Mouse (Mus musculus): ENCODE results near the gene Fcgbp.
A peak's percentile ranks its signal among the peaks of the same experiment; 100 is the strongest.
"Not testable (repeated sequence)": the region's sequence is repeated elsewhere in the genome, so short reads cannot be mapped to it uniquely, and the experiment has no call there.

The Fcgbp gene

GRCm38 (mm10) chr7:28070531-28071298, at the start of gene Fcgbp:
Fcgbp (plus strand) TSS chr7:28071236.
- no peak for DNase-seq

- DNase-seq: no peak
Observed at GRCm38 (mm10) chr7:28044524-28044923, 26.5 kb upstream of the Fcgbp start.

- DNase-seq: peak; percentile 99
Observed at GRCm38 (mm10) chr7:28049476-28050409, 21.3 kb upstream of the Fcgbp start, which contains the start of gene Psmc4. Psmc4 (minus strand) TSS chr7:28050101.

GRCm38 (mm10) chr7:28050584-28050983, 20.5 kb upstream of the Fcgbp start:
- peak; percentile 28 for DNase-seq

GRCm38 (mm10) chr7:28053046-28053930, 17.7 kb upstream of the Fcgbp start:
- peak; percentile 68 for DNase-seq

- no peak for DNase-seq
Observed at GRCm38 (mm10) chr7:28059972-28060371, 11.1 kb upstream of the Fcgbp start.

GRCm38 (mm10) chr7:28068661-28069060, 2.4 kb upstream of the Fcgbp start:
- DNase-seq: no peak

- no peak for DNase-seq
Observed at GRCm38 (mm10) chr7:28069546-28070172, 1.4 kb upstream of the Fcgbp start.

DNA sequence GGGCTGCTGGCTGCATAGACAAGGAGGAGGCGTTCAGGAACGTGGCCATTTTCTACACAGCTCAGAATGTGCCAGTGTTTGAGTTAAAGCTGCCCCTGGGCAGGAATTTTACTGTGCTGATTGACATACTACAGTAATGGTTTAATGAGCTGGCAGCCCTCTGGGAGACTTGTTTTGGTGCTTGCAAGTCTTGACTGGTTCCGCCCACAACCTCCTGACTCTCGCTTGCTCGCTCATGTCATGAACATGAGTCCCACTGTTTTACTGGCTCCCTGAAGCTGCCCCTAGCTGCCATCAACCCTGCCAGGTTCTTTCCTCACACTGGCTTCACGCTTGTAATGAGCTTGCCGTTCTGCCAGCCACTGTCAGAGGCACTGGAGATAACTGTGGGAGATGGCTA, 13.2 kb downstream of the Fcgbp start:
- DNase-seq: no peak

DNA sequence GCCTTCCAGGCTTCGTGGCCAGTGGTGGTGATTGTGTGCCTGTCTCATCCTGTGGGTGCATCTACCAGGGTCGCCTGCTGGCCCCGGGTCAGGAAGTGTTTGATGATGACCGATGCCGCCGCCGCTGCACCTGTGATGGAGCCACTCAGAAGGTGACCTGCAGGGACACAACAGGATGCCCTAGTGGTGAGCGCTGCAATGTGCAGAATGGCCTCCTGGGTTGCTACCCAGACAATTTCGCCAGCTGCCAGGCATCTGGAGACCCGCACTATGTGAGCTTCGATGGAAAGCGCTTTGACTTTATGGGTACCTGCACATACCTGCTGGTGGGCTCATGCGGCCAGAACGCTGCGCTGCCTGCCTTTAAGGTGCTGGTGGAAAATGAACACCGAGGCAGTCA, 15.2 kb downstream of the Fcgbp start:
- no peak for DNase-seq

- no peak for DNase-seq
Observed at GRCm38 (mm10) chr7:28093541-28093940, 22.5 kb downstream of the Fcgbp start.

GRCm38 (mm10) chr7:28099101-28099500, 28.1 kb downstream of the Fcgbp start:
- DNase-seq: no peak

DNA sequence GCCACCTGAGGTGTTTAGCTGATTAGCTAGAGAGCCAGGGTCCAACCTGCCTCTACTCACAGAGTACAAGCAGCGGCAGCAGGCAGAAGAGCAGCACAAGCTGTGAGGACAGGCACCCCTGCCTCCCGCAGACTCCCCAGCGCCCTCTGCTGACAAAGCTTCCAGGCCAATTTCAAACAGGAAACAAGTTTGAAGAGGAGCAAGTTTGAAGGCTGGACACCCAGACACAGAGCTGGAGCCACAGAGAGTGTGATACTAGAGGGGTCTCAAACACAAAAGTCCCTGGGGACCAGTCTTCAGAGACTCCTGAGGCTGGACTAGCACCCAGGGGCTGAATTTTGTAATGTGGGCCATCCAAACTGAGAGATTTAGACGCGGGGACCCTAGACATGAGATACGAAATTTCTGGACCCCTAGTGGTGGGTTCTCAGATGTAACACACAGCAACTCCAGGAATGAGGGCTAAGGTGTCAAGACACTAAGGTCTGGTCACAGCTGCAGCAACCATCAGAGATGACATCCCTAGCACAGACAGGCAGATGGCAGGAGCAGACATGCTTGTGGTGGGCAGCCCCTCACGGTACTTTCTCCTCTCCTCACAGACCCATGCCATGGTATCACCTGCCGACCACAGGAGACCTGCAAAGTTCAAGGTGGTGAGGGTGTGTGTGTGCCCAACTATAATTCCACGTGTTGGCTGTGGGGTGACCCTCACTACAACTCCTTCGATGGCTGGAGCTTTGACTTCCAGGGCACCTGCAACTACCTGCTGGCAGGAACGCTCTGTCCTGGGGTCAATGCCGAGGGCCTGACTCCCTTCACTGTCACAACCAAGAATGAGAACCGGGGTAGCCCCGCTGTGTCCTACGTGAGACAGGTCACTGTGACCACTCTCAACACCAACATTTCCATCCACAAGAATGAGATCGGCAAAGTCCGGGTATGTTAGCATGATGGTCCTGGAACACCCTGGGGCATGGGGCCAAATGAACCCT, 29.9 kb downstream of the Fcgbp start:
- peak; percentile 74 for DNase-seq

GRCm38 (mm10) chr7:28102936-28103335, 31.9 kb downstream of the Fcgbp start:
- DNase-seq: not testable (repeated sequence)

- DNase-seq: peak; percentile 71
Observed at GRCm38 (mm10) chr7:28104670-28105069, 33.6 kb downstream of the Fcgbp start.

GRCm38 (mm10) chr7:28106241-28106640, 35.2 kb downstream of the Fcgbp start:
- no peak for DNase-seq

DNA sequence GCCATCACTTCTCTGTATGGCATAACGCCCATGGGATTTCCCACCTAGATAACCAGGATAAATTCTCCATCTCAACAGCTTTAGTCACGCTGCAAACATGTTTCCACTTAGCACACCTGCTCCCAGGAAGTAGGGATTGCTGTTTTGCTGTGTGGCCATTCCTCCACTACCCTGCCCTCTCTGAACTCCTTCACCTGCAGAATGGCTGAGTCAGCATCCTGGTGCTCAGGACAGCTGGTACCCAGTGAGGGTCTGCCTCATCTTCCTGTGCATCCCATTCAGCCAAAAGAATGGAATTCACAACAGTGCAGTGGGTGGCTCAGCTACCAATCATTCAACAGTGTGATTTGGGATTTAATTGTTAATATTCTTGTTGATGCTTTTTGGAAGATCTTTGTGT, 43.6 kb downstream of the Fcgbp start:
- DNase-seq: no peak

GRCm38 (mm10) chr7:28129166-28129565, 58.1 kb downstream of the Fcgbp start, which contains the start of gene 9530053A07Rik:
9530053A07Rik (plus strand) TSS chr7:28129466.
- DNase-seq: no peak

GRCm38 (mm10) chr7:28137613-28138012, 66.6 kb downstream of the Fcgbp start:
- peak; percentile 54 for DNase-seq

GRCm38 (mm10) chr7:28148263-28148662, 77.2 kb downstream of the Fcgbp start:
- DNase-seq: peak; percentile 81

GRCm38 (mm10) chr7:28149841-28150240, 78.8 kb downstream of the Fcgbp start:
- no peak for DNase-seq

Measured in kidney, postnatal 10 days (tissue).